Comparison of ENCODE assay signal across 13 mouse cellular contexts in genomic region chr3:86862245-86862938, GRCm38 (mm10). TPM values are rescaled to one million over a fixed set of nuclear protein-coding genes. Genes with fewer than 3 reads are reported as not detected.
DNase-seq lines count a peak whose midpoint lies in the region; ATAC-seq and TF ChIP-seq lines count a peak whose summit lies in the region.
"Had no signal": no experiment of that assay in that cellular context is flagged by ENCODE, and none has a peak within 500 bp of the region (broad histone marks: within the 10 kb centered on the region; RNA-seq: fewer than 3 reads in every experiment).

No protein-coding gene starts in this region.

- DNase-seq in kidney, adult 11 months, result no peak
- no peak for DNase-seq in forebrain, embryonic 11.5 days (ENCODE audit: low spot score)
- no peak for DNase-seq in hindbrain, postnatal 0 days (ENCODE audit: low spot score)
- DNase-seq in midbrain, postnatal 0 days (ENCODE audit: low spot score), result no peak
- no peak for DNase-seq in heart, adult 2 months
- no peak for DNase-seq in right cerebral cortex, postnatal 36 days (ENCODE audit: low spot score in 2 of 2)
- DNase-seq: gastrocnemius, postnatal 25 days; heart, postnatal 4 days; spleen, adult 18-20 months had no signal

- no peak for TF ChIP-seq CTCF in hindbrain, postnatal 0 days (IDR thresholded peaks at IDR 0.05; ENCODE audit: low read depth)
- TF ChIP-seq CTCF in midbrain, postnatal 0 days (IDR thresholded peaks at IDR 0.05), result no peak
- TF ChIP-seq CTCF in heart, adult 2 months (IDR thresholded peaks at IDR 0.05), result no peak

- intact Hi-C loops in heart, adult 2 months (cut with DNase I), result no loop called here

- H3K4me3 ChIP-seq in kidney, embryonic 14.5 days (ENCODE audit: low read length), result no peak overlapping the region
- no peak overlapping the region for H3K4me3 ChIP-seq in forebrain, embryonic 11.5 days (ENCODE audit: low read depth, low read length)
- H3K4me3 ChIP-seq in hindbrain, postnatal 0 days (ENCODE audit: low read length), result no peak overlapping the region
- no peak overlapping the region for H3K4me3 ChIP-seq in midbrain, postnatal 0 days (ENCODE audit: low read depth, low read length)
- H3K4me3 ChIP-seq in heart, adult 2 months, result no peak overlapping the region

- H3K9ac ChIP-seq in kidney, embryonic 14.5 days (ENCODE audit: low read depth, low read length), result no peak overlapping the region
- no peak overlapping the region for H3K9ac ChIP-seq in forebrain, embryonic 11.5 days (ENCODE audit: low read length)
- H3K9ac ChIP-seq in hindbrain, postnatal 0 days (replicated peaks; ENCODE audit: low read length), result no peak overlapping the region
- H3K9ac ChIP-seq in midbrain, postnatal 0 days (replicated peaks; ENCODE audit: low read length, poor library complexity, severe bottlenecking), result no peak overlapping the region
- H3K9ac ChIP-seq in heart, adult 2 months (ENCODE audit: low read depth, low read length), result no peak overlapping the region

- no peak for TF ChIP-seq EP300 in heart, adult 2 months (IDR thresholded peaks at IDR 0.05; ENCODE audit: insufficient read depth, low read depth, low read length)

- TF ChIP-seq POLR2A in heart, adult 2 months (IDR thresholded peaks at IDR 0.05; ENCODE audit: insufficient read depth, low read depth, low read length), result no peak

- ATAC-seq in kidney, embryonic 14.5 days (ENCODE audit: low FRiP score, low TSS enrichment), result peak; percentile 51
- peak; percentile 35 for ATAC-seq in forebrain, embryonic 11.5 days (replicated peaks; ENCODE audit: low FRiP score)
- ATAC-seq in hindbrain, postnatal 0 days, result peak; percentile 18
- peak; percentile 27; the same call in 1 of the 2 replicates for ATAC-seq in midbrain, postnatal 0 days (ENCODE audit: low FRiP score)
- ATAC-seq in megakaryocyte-erythroid progenitor cell, adult 5-6 weeks (replicated peaks; ENCODE audit: low FRiP score, low TSS enrichment, poor library complexity, severe bottlenecking), result no peak

- H3K4me1 ChIP-seq in kidney, embryonic 14.5 days (ENCODE audit: control insufficient read depth, insufficient read depth, low read length), result peaks cover 12% of the 10 kb centered on the region; the same call in 1 of the 2 replicates
- peaks cover 15% of the 10 kb centered on the region for H3K4me1 ChIP-seq in forebrain, embryonic 11.5 days (replicated peaks; ENCODE audit: control insufficient read depth, insufficient read depth, low read length)
- peaks cover 23% of the 10 kb centered on the region for H3K4me1 ChIP-seq in hindbrain, postnatal 0 days (ENCODE audit: insufficient read depth, low read length)
- peaks cover 13% of the 10 kb centered on the region for H3K4me1 ChIP-seq in midbrain, postnatal 0 days (ENCODE audit: insufficient read depth, low read length)
- no peaks in the 10 kb centered on the region for H3K4me1 ChIP-seq in heart, adult 2 months (ENCODE audit: control insufficient read depth, insufficient read depth, low read length)

- WGBS in kidney, embryonic 14.5 days, result 44% methylated on average over 10 of the region's 10 CpGs
- 59% methylated on average over 10 of the region's 10 CpGs for WGBS in forebrain, embryonic 11.5 days
- WGBS in hindbrain, postnatal 0 days, result 40% methylated on average over 10 of the region's 10 CpGs
- WGBS in midbrain, postnatal 0 days, result 61% methylated on average over 10 of the region's 10 CpGs
- WGBS in heart, adult 2 months, result 83% methylated on average over 10 of the region's 10 CpGs

- no peaks in the 10 kb centered on the region for H3K27me3 ChIP-seq in kidney, embryonic 14.5 days (ENCODE audit: control insufficient read depth, insufficient read depth, low read length)
- no peaks in the 10 kb centered on the region for H3K27me3 ChIP-seq in forebrain, embryonic 11.5 days (ENCODE audit: control insufficient read depth, insufficient read depth, low read length)
- no peaks in the 10 kb centered on the region for H3K27me3 ChIP-seq in hindbrain, postnatal 0 days (ENCODE audit: insufficient read depth, low read length)
- no peaks in the 10 kb centered on the region for H3K27me3 ChIP-seq in midbrain, postnatal 0 days (ENCODE audit: insufficient read depth, low read length)
- H3K27me3 ChIP-seq in heart, adult 2 months (ENCODE audit: control insufficient read depth, insufficient read depth, low read length), result no peaks in the 10 kb centered on the region

- no peak overlapping the region for H3K27ac ChIP-seq in kidney, embryonic 14.5 days (ENCODE audit: low read depth, low read length)
- no peak overlapping the region for H3K27ac ChIP-seq in forebrain, embryonic 11.5 days (ENCODE audit: low read depth, low read length)
- H3K27ac ChIP-seq in hindbrain, postnatal 0 days, result peak overlapping the region; percentile 21; the same call in 1 of the 2 replicates
- H3K27ac ChIP-seq in midbrain, postnatal 0 days (ENCODE audit: low read depth, low read length), result no peak overlapping the region
- no peak overlapping the region for H3K27ac ChIP-seq in heart, adult 2 months
- H3K27ac ChIP-seq: macrophage had no signal

- H3K9me3 ChIP-seq in kidney, embryonic 14.5 days (ENCODE audit: control insufficient read depth, low read length), result no peaks in the 10 kb centered on the region
- H3K9me3 ChIP-seq in forebrain, embryonic 11.5 days (ENCODE audit: control insufficient read depth, low read length), result no peaks in the 10 kb centered on the region
- H3K9me3 ChIP-seq in hindbrain, postnatal 0 days (ENCODE audit: low read length), result no peaks in the 10 kb centered on the region
- H3K9me3 ChIP-seq in midbrain, postnatal 0 days (ENCODE audit: low read length), result no peaks in the 10 kb centered on the region

- no peaks in the 10 kb centered on the region for H3K36me3 ChIP-seq in kidney, embryonic 14.5 days (ENCODE audit: control insufficient read depth, insufficient read depth, low read length)
- no peaks in the 10 kb centered on the region for H3K36me3 ChIP-seq in forebrain, embryonic 11.5 days (ENCODE audit: control insufficient read depth, insufficient read depth, low read length)
- no peaks in the 10 kb centered on the region for H3K36me3 ChIP-seq in hindbrain, postnatal 0 days (ENCODE audit: insufficient read depth, low read length)
- no peaks in the 10 kb centered on the region for H3K36me3 ChIP-seq in midbrain, postnatal 0 days (ENCODE audit: insufficient read depth, low read length)
- H3K36me3 ChIP-seq in heart, adult 2 months (ENCODE audit: control insufficient read depth, insufficient read depth, low read length), result no peaks in the 10 kb centered on the region

- no peaks in the 10 kb centered on the region for H3K79me2 ChIP-seq in heart, adult 2 months (replicated peaks; ENCODE audit: control insufficient read depth, insufficient read depth, low read length)

- no peak overlapping the region for H3K4me2 ChIP-seq in kidney, embryonic 14.5 days (replicated peaks; ENCODE audit: low read depth, low read length)
- H3K4me2 ChIP-seq in forebrain, embryonic 11.5 days (ENCODE audit: low read depth, low read length, severe bottlenecking), result peak overlapping the region; percentile 33; the same call in 1 of the 2 replicates
- H3K4me2 ChIP-seq in hindbrain, postnatal 0 days (ENCODE audit: low read depth, low read length), result no peak overlapping the region
- peak overlapping the region; percentile 30; the same call in 1 of the 2 replicates for H3K4me2 ChIP-seq in midbrain, postnatal 0 days (ENCODE audit: low read depth, low read length, poor library complexity, severe bottlenecking)
- H3K4me2 ChIP-seq: liver, embryonic 11.5 days had no signal

RNA-seq across cellular contexts. Expression of gene Dclk2, which starts 58.3 kb away (rescaled TPM):
- 2.3 and 3.6 TPM in 2 replicates for polyA plus RNA-seq in kidney, embryonic 14.5 days (2014; fragmentation: Nextera tagmentation; extraction: Ambion mirVana)
- 44.2 and 49.0 TPM in 2 replicates for polyA plus RNA-seq in forebrain, embryonic 11.5 days (2014; fragmentation: Nextera tagmentation; extraction: Ambion mirVana)
- 159 and 176 TPM in 2 replicates for total RNA-seq in hindbrain, postnatal 0 days (2014; rRNA removed)
- polyA plus RNA-seq in hindbrain, postnatal 0 days (2015; fragmentation: Nextera tagmentation; extraction: Ambion mirVana), result 68.1 and 69.6 TPM in 2 replicates
- total RNA-seq in midbrain, postnatal 0 days (2014; rRNA removed), result 158 and 162 TPM in 2 replicates
- 61.8 and 71.6 TPM in 2 replicates for polyA plus RNA-seq in midbrain, postnatal 0 days (2015; fragmentation: Nextera tagmentation; extraction: Ambion mirVana)
- 2.9 and 3.1 TPM in 2 replicates for total RNA-seq in megakaryocyte-erythroid progenitor cell, adult 5-6 weeks (2014; fragmentation: Nextera tagmentation)
- 0.99 and 4.1 TPM in 2 replicates for total RNA-seq in megakaryocyte-erythroid progenitor cell, adult 5-6 weeks (2017)
- total RNA-seq in heart, adult 2 months (2021), result 1 to 10 TPM; 1.1 to 1.5 TPM
- 2.6 TPM in 2 replicates for polyA plus RNA-seq in heart, adult 2 months (2012; rRNA removed)

Comparison
In these comparisons a context has a peak if more than half of its experiments do, and no peak if none do; other contexts are left out.
1. H3K4me2 ChIP-seq: peak in forebrain, embryonic 11.5 days (single experiment) and midbrain, postnatal 0 days (single experiment); none in kidney, embryonic 14.5 days (single experiment) and hindbrain, postnatal 0 days (single experiment).